Mouse (Mus musculus) B cell, adult 2 months (primary cell): ENCODE measurements around the gene Rbm28.
A peak's percentile ranks its signal among the peaks of the same experiment; 100 is the strongest.
"Not testable (repeated sequence)": the region's sequence is repeated elsewhere in the genome, so short reads cannot be mapped to it uniquely, and the experiment has no call there.

ENCODE experiments used
- DNase-seq, 2 experiments: peaks; one replicate each; pipeline ENCODE4 v3.0.0; 2022

Rbm28 gene

DNA sequence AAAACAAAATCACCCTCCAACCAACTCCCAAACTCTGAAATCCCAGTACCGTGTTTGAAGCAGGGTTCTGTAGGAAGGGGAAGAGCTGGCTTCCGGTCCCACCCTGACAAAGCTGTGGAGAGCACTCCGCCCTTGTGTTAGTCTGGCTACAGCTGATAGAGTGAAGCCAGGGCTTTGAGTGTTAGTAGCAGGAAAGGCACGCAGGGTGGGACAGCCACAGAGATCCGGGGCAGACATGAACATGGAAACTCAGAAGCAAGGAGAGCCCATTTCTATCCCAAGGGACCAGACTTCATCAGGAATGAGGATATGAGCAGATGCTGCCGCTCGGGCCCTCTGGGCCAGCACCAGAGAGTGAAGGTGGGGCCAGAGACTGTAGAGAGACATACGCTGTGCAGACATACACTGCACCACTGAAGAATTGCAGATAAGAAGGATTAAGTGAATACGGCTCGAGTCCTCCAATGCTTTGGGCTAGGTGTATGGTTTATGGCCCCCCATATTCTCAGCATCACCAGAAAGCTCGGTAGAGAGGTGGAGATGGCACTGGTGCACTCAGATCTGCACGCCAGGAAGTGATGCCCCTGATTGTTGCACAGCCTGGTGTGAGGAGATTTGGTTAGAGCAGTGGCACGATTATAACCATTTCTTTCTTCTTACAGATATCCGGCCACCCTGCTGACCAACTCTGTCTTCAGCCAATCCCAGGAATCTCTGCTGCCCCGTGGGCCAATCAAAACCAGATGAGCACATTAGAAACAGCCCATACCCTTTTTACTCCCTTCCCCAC, 29.4 kb upstream of the Rbm28 start:
- no peak for DNase-seq

DNA sequence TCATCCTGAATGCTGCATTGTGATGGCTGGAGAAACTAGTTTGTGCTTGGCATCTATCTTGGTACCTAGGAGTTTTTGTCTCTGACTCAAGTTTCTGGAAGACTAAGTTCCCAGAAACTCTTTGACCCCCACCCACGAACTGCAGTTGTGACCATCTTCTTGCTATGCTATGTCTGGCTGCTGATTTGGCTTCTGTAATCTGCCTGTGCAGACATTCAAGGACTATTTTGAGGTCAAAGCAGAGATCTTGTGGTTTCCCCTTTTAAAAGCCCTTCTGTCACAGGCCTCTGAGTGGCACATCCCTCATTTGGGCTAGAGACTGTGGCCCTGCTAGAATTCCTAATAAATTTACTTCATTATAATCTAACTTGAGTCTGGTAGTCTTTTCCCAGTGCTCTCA, 23.1 kb upstream of the Rbm28 start:
- DNase-seq = no peak

DNA sequence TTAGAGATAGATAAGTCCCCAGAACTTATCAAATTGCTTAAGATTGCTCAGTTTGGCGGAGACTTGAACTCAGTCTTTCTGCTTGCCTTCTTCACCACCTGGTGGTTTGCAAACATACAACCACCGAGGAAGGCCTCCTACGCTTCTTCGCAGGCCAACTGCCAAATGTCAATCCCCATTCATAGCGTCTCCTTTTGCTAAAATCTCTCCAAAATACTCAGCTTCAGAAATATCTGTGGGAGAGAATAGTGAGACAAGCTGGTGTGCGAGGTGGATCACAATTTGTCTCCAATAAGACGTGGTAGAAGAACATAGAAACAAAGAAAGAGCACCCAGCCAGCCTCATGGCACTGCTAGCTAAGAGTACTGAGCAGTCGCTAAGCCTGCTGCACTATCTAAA, 15.0 kb upstream of the Rbm28 start:
- no peak for DNase-seq

DNA sequence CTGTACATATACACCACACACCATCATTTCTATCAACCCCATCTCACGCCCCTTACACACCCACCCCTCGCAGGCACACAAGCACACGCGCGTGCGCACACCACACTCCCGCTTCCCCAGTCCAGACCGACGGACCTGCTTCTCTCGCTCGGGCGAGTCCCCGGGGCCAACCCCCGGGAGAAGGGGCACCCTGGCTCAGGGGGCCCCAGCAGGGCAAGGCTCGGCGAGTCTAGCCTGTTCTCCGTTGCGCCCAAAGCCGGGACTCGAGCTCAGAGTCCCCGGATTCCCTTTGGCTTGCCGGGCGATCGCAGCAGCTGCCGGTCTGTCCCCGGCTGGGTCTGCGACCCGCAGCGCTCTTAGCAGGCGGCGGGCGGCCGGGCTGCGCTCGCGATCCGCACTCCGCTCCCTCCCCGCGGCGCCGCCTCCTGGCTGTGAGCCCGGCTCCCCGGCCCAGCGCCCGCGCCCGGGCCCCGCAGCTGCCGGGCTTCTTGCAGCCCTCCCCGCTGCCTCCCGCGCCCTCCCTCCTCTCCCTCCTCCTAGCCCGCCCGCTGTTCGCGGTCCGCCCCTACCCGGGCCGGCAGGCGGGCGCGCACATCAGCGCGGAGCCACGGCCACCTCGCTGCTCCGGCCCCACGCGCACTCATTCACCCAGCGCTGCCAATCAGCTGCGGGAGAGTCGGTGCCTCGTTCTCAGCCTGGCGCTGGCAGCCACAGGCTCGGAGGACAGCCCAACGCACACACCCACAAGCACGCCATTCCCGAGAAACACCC, 14.3 kb upstream of the Rbm28 start, which contains the start of gene Prrt4:
Gene Prrt4 (minus strand): TSS at position 697 of the 771 bp plus-strand sequence.
- DNase-seq = peak; percentile 39 to 45

DNA sequence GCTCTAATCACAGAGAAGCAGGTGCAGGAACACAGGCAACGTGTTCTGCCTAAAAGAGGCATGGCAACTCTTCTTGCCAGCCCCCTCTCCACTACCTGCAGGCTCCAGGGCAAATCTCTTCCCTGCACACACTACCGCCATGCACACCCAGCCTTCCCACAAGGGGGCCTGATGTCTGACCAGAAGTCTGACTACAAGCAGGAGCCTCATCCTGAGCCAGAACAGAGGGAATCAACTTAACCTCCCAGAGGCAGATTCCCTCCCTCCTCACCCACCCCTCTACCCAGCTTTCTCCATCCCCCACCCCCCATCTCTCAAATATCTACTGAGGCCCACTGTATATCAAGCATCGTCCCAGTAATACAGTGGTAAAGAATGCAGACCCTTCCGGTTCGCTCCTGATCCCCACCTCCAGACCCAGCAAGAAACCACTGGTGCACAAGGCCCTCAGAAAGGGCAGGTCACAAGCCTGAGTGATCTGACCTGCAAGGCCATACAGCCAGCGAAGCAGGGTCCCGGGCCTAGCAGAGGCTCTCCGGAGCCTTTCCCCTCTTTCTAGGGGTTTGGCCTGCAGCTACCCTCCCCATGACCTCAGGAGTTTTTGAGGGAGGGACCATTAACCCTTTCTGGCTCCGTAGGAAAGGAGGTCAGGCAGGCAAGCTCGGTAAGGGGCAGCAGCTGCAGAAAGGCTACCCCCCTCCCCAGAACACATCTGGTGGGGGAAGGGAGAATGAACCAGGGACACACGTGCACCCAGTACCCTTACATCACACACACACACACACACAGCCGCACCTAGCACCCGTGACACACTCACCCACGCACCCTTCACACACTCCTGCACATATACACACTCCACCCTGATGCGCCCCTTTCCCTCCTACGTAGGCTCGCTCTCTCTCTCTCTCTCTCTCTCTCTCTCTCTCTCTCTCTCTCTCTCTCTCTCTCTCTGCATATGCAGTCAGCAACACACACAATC, 13.4 kb upstream of the Rbm28 start:
- DNase-seq = peak; percentile 27 to 38

DNA sequence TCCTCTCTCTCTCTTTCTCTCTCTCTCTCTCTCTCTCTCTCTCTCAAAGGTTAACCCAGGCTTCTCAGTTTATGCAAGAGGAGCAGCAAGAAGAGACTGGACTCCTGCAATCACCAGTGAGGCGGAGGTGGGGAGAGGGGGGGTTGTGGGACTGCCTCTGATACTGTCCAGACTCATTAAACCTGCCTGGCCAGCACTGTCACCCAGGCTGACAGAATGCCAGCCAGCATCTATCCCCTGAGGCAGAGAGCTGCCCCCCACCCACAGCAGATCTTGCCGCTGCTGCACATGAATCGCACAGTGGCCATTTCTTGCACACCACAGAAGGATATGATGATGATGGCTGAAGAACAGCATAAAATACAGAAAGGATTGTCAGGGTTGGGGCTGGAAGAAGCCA, 10.3 kb upstream of the Rbm28 start:
- DNase-seq = no peak

DNA sequence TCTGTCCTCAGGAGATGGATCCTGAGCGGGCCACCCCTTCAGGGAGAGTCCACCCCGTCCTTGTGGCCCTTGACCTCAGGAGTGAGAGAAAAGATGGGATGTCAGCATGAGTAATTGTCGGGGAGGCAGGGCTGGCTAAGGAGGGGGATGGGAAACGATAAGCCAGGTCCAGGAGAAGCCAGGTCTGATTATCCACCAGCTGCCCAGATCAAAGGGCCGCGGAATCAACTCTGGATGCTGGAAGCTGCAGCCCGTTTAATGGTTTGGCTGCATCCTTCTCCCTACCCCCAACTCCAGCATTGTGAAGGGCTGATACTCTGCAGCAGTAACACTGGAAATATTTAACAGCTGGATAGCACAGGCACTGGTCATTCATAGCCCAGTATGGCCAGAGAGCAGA, 9.6 kb upstream of the Rbm28 start:
- no peak for DNase-seq

DNA sequence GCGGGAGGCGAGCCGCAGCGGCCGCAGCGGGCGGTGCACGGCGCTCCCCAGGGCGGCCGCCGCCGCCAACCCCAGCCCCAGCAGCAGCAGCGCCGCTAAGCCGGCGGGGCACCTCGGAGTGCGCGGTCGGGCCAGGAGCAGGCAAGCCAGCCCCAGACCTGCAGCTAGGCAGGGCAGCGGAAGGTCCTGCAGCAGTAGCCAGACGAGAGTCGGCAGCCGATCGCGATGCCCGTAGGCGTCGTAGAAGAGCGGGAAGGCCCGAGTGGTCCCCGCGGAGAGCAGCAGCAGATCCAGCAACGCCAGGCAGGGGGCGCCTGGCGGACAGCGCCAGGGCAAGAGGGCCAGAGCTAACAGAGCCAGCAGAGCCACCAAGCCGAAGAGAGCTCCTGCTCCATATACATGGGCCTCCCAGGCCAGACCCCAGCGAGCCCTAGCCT, 6.2 kb upstream of the Rbm28 start:
- peak; percentile 76 to 77 for DNase-seq

DNA sequence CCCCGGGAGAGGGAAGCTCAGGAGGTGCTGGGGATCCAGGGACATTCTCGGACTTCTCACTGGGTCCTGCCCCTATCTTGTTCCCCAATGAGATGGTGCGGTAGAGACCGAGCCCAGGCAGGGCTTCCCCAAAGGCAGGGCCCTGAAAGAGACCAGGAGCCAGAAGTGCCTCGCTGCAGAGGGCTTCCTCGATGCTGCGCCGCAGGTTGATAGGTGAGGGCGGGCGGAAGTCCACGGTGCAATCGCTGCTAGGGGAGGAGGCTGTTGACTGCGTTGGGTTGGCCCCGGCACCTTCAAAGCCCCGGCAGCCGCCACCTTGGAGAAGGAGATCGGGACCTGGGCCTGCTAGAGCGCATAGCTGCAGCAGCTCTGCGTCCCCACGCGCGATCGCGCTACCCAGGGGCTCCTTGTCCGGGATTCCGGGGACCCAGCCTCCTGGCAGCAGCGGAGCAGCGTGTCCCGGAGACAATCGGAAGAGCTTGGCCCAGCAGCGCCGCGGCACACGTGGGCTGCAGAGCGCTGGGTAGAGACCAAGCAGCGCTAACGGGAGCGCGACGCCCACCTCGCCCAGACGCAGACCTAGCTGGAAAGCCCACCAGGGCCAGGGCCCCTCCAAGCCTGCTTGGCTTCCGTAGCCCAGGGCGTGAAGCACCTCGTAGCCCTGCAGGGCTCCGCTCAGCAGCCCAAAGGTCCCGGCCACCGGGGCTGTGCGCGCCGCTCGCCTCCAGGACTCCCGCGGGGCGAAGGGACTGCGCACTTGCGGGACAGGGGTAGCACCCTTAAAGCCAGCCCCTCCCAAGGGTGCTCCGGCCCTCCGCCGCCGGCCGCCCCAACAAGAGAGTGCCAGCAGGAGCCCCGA, 5.5 kb upstream of the Rbm28 start:
- DNase-seq = peak; percentile 64 to 65

DNA sequence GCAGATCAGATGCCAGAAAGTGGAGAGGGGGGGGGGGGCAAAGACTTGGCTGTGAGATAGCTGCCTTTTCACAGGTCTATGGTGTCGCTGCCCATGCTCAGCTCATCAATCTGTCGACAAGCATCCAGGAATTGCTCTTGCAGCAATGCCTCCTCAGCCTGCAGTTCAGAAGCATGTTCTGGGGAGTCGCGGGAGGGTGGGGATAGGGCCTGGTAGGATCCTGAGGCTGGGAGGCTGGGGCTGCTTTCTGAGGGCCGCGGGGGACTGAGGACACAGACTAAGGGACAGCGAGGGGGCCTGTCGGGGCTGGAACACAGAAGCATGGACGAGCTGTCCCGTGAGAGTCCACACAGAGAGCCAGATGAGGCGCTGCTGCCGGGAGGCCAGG, 4.9 kb upstream of the Rbm28 start:
- DNase-seq = no peak

DNA sequence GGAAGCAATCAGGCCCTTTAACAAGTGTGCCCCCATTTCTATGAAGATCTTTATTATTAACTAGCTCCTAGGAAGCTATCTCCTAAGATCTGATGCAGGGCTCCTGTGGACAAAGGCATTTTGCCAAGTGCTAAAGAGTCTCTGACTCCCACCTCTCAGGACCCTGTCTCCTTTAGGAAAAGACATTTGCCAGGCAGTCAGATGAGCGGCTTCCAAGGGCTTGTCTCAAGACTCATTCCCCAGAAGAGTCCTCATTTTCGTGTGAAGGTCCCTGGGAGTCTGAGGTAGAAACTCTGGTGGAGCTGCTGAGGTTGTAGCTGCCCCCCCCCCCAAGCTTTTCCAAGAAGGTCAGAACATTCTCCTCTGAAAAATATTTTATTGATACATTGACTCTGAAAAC, 4.1 kb upstream of the Rbm28 start:
- no peak for DNase-seq

DNA sequence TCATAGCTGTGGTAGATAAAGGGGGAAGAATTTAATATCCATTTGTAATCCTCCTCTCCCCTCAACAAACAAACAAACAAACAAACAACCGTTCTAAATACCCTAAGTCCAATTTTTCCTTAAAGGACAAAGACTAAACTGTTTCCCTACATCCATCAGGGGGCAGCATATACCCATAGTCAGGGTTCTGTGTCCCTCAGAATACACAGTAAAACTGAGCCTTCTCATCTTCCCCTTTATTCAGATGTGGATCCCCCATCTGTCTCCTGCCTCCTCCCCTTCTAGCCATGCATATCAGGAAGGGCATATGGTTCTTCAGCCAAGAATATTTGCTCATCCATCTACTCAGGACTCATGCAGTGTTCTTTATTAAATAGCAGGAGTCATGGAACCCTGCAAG, 1.4 kb upstream of the Rbm28 start:
- peak; percentile 61 to 71 for DNase-seq

DNA sequence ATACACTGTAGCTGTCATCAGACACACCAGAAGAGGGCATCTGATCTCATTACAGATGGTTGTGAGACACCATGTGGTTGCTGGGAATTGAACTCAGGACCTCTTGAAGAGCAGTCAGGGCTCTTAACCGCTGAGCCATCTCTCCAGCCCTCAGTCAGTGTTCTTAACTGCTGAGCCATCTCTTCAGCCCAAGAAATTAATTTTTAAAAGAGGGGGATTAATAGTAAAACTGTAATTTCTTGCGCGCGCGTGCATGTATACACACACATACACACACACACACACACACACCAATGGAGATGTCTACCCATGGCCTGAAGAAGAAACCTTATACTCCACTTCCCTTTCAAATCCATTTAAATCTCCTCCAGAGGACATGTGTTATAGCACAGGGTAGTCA, 3.5 kb downstream of the Rbm28 start:
- DNase-seq = not testable (repeated sequence)

DNA sequence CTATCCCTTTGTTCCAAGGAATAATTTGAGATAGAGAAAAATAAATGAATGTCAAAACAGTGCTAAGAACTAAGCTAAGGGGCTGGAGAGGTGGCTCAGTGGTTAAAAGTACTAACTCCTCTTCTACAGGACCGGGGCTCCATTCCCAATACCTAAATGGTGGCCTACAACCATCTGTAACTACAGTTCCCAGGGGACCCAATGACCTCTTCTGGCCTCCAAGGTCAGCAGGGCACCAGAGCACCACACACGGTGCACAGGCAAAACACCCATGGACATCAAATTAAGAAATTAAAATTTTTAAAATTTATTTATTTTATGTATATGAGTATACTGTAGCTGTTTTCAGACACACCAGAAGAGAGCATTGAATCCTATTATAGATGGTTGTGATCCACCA, 4.0 kb downstream of the Rbm28 start:
- DNase-seq = no peak

DNA sequence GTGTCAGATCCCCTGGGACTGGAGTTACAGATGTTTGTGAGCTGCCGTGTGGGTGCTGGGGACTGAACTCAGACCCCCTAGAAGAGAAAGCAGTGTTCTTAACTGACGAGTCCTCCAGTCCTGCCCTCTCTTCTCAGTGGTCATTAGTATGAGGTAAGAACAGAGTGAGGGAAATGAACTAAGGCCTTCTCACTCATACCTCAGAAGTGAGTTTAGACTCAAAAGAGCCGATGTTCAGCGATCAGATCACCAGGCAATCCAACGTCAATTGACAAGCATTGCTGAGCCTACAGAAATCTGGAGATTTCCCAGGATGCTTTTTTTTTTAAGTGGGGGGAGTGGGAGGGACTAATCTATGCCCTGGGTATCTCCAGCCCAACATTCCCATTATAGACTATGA, 8.5 kb downstream of the Rbm28 start:
- no peak for DNase-seq

DNA sequence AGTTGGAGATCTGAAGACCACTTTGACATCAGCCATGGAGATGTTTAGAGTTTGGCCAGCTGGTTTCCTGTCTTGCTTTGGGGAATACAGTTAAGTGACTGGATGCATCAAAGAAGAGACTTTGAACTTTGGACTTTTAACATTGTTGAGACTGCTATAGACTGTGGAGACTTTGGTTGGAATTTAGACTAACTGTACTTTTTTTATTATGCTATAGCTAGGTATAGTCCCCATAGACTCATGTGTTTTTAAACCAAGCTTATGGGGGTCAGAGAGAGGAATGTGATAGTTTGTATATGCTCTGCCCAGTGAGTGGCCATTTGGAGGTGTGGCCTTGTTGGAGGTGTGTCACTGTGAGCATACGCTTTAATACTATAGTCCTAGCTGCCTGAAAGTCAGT, 14.8 kb downstream of the Rbm28 start:
- no peak for DNase-seq

DNA sequence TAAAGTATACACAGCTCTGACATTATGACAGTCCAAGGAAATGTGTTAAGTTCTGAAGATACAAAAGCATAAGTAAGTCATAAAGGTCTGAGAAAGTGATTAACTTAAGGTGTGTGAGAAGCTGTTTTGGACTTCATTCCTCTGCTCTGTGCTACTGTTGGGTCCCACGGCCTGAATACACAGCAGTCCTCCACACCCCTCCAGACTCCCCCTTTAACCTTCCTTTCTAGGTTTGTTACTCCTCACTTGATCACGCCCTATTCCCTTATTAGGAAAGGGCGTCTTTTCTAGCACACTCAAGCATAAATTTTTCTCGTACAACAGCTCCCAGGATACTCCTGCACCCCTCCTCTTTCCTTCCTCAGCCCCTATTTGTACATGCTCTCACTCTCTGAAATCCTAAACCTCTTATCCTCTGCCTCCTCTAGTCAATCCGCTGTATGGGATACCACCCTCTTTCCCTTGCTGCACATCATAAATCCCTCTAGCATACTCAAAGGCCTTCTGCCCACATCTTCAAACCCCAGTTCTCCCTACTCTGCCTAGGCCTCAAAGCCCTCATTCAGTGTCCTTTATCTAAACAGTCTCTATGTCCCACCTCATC, 17.3 kb downstream of the Rbm28 start:
- DNase-seq = no peak

DNA sequence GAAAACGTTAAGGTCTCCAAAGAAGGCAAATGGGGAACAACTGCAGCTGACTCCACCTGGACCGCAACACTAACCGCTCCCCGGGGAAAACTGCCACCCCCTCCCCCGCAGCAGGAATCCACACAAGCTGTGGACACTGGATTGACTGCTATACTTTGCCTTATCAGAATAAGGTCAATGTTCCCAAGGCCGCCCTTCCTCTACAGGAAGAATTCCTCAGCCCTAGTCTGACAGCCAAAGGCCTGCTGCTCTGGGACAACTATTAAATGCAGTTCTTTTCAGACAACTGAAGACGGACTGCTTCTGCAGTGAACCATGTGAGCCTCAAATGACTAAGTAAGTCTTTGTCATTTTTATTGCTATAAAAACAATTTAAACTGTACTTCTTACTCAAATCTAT, 18.2 kb downstream of the Rbm28 start:
- no peak for DNase-seq

DNA sequence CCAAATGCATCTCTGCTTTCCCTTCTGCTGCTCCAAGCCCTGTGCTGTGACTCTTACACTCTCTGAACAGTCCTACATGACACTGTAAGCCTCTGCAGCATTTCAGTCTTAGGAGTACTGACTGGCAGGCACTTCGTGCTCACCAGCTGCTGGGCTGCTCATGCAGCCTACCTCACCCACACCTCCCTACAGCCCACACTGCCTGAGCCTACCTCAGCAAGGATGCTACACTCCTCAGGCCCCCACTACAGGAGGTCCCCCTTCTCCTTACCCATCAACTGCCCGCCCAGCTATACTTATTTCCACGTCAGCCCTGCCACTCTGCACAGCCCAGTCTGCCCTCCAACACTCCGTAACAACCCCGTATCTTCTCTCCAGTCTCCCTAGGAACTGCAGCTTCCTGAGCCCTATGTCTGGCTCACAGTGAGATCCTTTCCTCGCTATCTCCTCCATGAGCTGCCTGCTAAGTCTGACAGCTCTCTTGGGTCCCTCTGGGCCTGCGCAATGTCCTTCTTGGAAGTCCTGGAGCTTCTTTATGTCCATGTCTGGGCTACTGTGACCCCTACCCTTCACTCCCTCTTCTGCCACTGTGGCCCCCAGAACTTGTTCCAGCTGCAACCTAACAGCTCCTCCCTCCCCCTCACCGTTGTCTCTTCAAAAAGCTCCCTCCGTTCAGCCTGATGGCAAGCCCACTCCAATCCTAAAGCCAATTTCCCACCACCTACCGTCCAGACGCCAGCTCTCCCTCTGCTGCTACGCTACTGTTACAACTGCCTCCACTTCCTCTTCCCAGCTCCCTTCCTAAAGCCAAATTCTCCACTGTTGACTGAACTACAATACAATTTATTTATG, 19.1 kb downstream of the Rbm28 start:
- no peak for DNase-seq

DNA sequence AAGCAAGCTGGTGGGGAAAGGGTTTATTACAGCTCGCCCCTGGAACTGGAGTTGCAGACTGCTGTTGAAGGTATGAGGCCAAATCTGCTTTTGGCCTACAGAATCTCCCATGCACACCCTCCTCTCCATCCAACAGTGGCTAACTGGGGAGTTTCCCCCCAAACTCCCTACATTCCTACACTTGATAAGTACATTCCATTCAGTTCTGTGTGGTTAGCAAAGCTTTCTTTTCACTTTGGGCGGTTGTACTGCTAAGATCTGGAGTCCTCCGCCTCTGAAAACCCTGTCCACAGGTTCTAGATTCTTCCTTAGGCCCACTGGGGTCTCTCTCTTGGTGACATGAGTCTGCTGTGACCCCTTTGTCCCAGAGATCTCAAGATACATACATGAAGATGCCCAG, 19.8 kb downstream of the Rbm28 start:
- no peak for DNase-seq

DNA sequence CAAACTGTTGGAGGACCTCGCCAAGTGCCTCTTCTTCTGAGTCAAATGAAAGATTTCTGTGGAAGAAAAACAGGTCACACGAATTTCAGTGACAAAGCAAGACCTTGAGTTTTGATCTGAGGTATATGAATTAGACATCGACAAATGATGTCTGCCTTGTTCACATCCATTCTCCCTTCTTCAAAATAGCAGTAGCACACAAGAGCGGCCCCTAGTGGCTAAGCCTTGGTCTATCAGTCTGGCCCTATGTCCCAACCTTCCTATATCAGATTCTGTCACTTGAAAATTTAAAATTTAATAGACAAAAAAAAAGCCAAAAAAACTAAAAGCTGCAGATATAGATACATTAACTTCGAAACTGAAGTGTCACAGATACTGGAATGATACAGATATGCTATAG, 21.2 kb downstream of the Rbm28 start:
- DNase-seq = peak; percentile 50 to 55
